Mouse (Mus musculus) heart, postnatal 25 days (tissue): ENCODE data around the gene Gpatch4. TPM values are rescaled to one million over a fixed set of nuclear protein-coding genes. Genes with fewer than 3 reads are reported as not detected.

Source experiments
- DNase-seq: peaks from one replicate; pipeline ENCODE4 v3.0.0; 2022; ENCODE audit warnings: low spot score
- intact Hi-C: fragments of 180-260 bp; cut with DNase I; formaldehyde crosslinking; loops from one replicate; pipeline ENCODE4 v1.15.1; 2025
- total RNA-seq, 2 experiments: library from RNA; stranded (reverse); gene quantifications; 2 replicates each; pipeline ENCODE4 v1.2.3; 2021

The Gpatch4 gene
- 10 to 100 TPM in 1 of 2 experiments, 1 to 10 TPM in 1; 7.8 to 10.2 TPM for total RNA-seq

GRCm38 (mm10) chr3:88042661-88043421 lies at the start of gene Gpatch4:
TSS of gene Gpatch4 (plus strand) at chr3:88043108.
- intact Hi-C loops = no loop called here
- DNase-seq = peak; percentile 70

GRCm38 (mm10) chr3:87993436-87993835 lies 49.5 kb upstream of the Gpatch4 start:
- no peak for DNase-seq
- intact Hi-C loops = no loop called here

GRCm38 (mm10) chr3:87995331-87995730 lies 47.6 kb upstream of the Gpatch4 start:
- DNase-seq = no peak
- intact Hi-C loops = no loop called here

GRCm38 (mm10) chr3:87996401-87996800 lies 46.5 kb upstream of the Gpatch4 start:
- no peak for DNase-seq
- intact Hi-C loops = no loop called here

GRCm38 (mm10) chr3:87996971-87997614 lies 45.8 kb upstream of the Gpatch4 start:
- intact Hi-C loops = no loop called here
- DNase-seq = no peak

- intact Hi-C loops = no loop called here
- no peak for DNase-seq
These were observed 44.2 kb upstream of the Gpatch4 start for GRCm38 (mm10) chr3:87998747-87999146.

GRCm38 (mm10) chr3:87999243-87999895 lies 43.5 kb upstream of the Gpatch4 start:
- intact Hi-C loops = no loop called here
- DNase-seq = no peak

GRCm38 (mm10) chr3:88000181-88000580 lies 42.7 kb upstream of the Gpatch4 start, which contains the start of gene Bcan:
TSS of gene Bcan (minus strand) at chr3:88000230.
- intact Hi-C loops = loop anchor here (10.0 kb wide), 1 partner anchor 245 kb away; no protein-coding TSS in a partner anchor
- no peak for DNase-seq

GRCm38 (mm10) chr3:88000816-88001595 lies 41.9 kb upstream of the Gpatch4 start:
- intact Hi-C loops = loop anchor here (10.0 kb wide), 1 partner anchor 244 kb away; no protein-coding TSS in a partner anchor
- no peak for DNase-seq

- intact Hi-C loops = loop anchor here (10.0 kb wide), 1 partner anchor 242 kb away; no protein-coding TSS in a partner anchor
- no peak for DNase-seq
These were observed 40.5 kb upstream of the Gpatch4 start for GRCm38 (mm10) chr3:88002291-88002976.

GRCm38 (mm10) chr3:88005822-88006786 lies 36.8 kb upstream of the Gpatch4 start:
- intact Hi-C loops = loop anchor here (10.0 kb wide), 1 partner anchor 239 kb away; no protein-coding TSS in a partner anchor
- DNase-seq = no peak

GRCm38 (mm10) chr3:88010634-88011265 lies 32.2 kb upstream of the Gpatch4 start:
- intact Hi-C loops = loop anchor here (1.0 to 2.0 kb wide), 2 partner anchors 14 to 61 kb away; no protein-coding TSS in a partner anchor
- DNase-seq = no peak

- intact Hi-C loops = no loop called here
- peak; percentile 78 for DNase-seq
These were observed 20.4 kb upstream of the Gpatch4 start for GRCm38 (mm10) chr3:88022322-88023191.

GRCm38 (mm10) chr3:88023192-88024074 lies 19.5 kb upstream of the Gpatch4 start:
- intact Hi-C loops = loop anchor here (2.0 kb wide), 1 partner anchor 13 kb away; no protein-coding TSS in a partner anchor

GRCm38 (mm10) chr3:88026823-88027222 lies 16.1 kb upstream of the Gpatch4 start:
- no peak for DNase-seq
- intact Hi-C loops = loop anchor here (5.0 kb wide), 1 partner anchor 45 kb away; no protein-coding TSS in a partner anchor

More at GRCm38 (mm10) chr3:88023192-88024074, 19.5 kb upstream of the Gpatch4 start:
- DNase-seq = no peak
